Mouse (Mus musculus) heart, embryonic 11.5 days (tissue): ENCODE results near the gene Ddx43. TPM values are rescaled to one million over a fixed set of nuclear protein-coding genes. Genes with fewer than 3 reads are reported as not detected.

ENCODE experiments used
- ATAC-seq: fragments of 200-750 bp; cut with Nextera tagmentation; replicated peaks from 2 replicates; pipeline ENCODE4 v1.8.0; 2017; ENCODE audit warnings: moderate library complexity; ENCODE audit not compliant: insufficient number of reproducible peaks, low FRiP score, low TSS enrichment
- H3K27ac ChIP-seq: fragments of 300-500 bp; sonication (generic); 2 replicates; pipeline ENCODE4 v1.5.1; 2014; ENCODE audit warnings: mild to moderate bottlenecking, low read depth, low read length
- H3K27me3 ChIP-seq: fragments of 300-500 bp; sonication (generic); 2 replicates; pipeline ENCODE4 v1.6.1; 2014; ENCODE audit warnings: mild to moderate bottlenecking, low read length, mixed read lengths; ENCODE audit not compliant: control insufficient read depth, insufficient read depth
- H3K36me3 ChIP-seq: fragments of 300-500 bp; sonication (generic); 2 replicates; pipeline ENCODE4 v1.6.1; 2014; ENCODE audit warnings: mild to moderate bottlenecking, low read length, moderate library complexity, mixed read lengths; ENCODE audit not compliant: control insufficient read depth, insufficient read depth
- H3K4me1 ChIP-seq: fragments of 300-500 bp; sonication (generic); 2 replicates; pipeline ENCODE4 v1.6.1; 2014; ENCODE audit warnings: low read length; ENCODE audit not compliant: control insufficient read depth, insufficient read depth
- H3K4me2 ChIP-seq: fragments of 300-500 bp; sonication (generic); 2 replicates; pipeline ENCODE4 v1.6.1; 2014; ENCODE audit warnings: mild to moderate bottlenecking, moderate library complexity
- H3K4me3 ChIP-seq: fragments of 300-500 bp; sonication (generic); 2 replicates; pipeline ENCODE4 v1.5.1; 2014; ENCODE audit warnings: low read depth, low read length
- H3K9ac ChIP-seq: fragments of 300-500 bp; sonication (generic); 2 replicates; pipeline ENCODE4 v1.6.1; 2014; ENCODE audit warnings: mild to moderate bottlenecking, low read depth, low read length, moderate library complexity
- H3K9me3 ChIP-seq: fragments of 300-500 bp; sonication (generic); replicated peaks from 2 replicates; pipeline ENCODE4 v1.6.1; 2016; ENCODE audit warnings: low read length; ENCODE audit not compliant: control insufficient read depth
- WGBS: fragments of 180-500 bp; shearing (Covaris S2); extraction: QIAGEN DNeasy Blood & Tissue Kit; methylation state at CpG from one replicate; pipeline ENCODE4 v1.1.7; 2014; ENCODE audit not compliant: insufficient replicate concordance; 5-methylcytosine and 5-hydroxymethylcytosine counted together
- polyA plus RNA-seq: library from polyadenylated mRNA; unstranded; fragments of >200 nt; fragmentation: Nextera tagmentation; extraction: Ambion mirVana; gene quantifications from 2 replicates; pipeline ENCODE4 v1.2.1, GENCODE M21; 2014

The Ddx43 gene
- polyA plus RNA-seq, 1 experiment from 2014 or later = not detected

DNA sequence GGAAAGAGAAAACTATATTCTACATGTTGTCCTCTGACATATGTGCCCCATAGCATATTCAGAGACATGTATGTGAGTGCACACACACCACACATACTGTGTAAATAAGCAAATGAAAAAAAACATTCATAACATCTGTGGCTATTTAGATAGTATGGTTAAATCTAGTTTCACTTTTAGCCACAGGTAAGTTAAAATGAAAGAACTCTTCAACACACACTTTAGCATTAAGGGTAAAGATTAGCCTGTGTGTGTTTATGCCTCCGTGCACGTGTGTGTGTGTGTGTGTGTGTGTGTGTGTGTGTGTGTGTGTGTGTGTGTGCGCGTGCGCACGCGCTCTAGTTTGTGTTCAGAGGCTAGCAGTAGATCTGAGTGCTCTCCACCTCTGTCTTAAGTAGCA lies 6.0 kb downstream of the Ddx43 start:
- no peak overlapping the region for H3K27ac ChIP-seq
- no peak overlapping the region for H3K9ac ChIP-seq
- 93% methylated on average over 7 of the region's 7 CpGs for WGBS
- H3K27me3 ChIP-seq = peaks cover 8% of the 10 kb centered on the region
- H3K9me3 ChIP-seq = no peaks in the 10 kb centered on the region
- no peaks in the 10 kb centered on the region for H3K4me1 ChIP-seq
- no peak overlapping the region for H3K4me2 ChIP-seq
- H3K36me3 ChIP-seq = no peaks in the 10 kb centered on the region
- ATAC-seq = no peak
- H3K4me3 ChIP-seq = no peak overlapping the region

DNA sequence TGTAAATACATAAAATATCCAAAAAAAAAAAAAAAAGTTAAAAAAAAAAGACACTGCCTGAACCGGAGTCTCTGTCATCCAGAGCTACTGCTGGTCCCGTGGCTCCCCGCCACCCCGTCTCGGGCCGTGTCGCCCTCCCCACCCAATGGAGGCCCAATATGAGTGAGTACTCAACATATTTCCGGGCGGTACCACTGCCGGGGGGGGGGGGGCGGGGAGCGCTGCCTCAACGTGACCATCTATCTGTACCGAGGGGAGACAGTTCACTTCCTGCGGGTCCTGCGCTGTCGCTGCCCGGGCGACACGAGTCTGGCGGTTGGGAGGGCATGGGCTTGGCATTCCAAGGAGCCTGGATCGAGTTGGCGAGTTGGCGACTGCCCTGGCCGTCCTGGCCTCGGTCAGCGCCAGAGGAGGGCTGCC lies 31.8 kb downstream of the Ddx43 start:
- H3K9ac ChIP-seq = peak overlapping the region; percentile 53
- 5% methylated on average over 26 of the region's 27 CpGs for WGBS
- H3K36me3 ChIP-seq = no peaks in the 10 kb centered on the region
- H3K27me3 ChIP-seq = no peaks in the 10 kb centered on the region; the same call in 1 of the 2 replicates
- peak overlapping the region; percentile 75 for H3K4me2 ChIP-seq
- H3K4me3 ChIP-seq = peak overlapping the region; percentile 41
- no peaks in the 10 kb centered on the region for H3K9me3 ChIP-seq
- peaks cover 6% of the 10 kb centered on the region; the same call in 1 of the 2 replicates for H3K4me1 ChIP-seq
- ATAC-seq = no peak
- no peak overlapping the region for H3K27ac ChIP-seq

DNA sequence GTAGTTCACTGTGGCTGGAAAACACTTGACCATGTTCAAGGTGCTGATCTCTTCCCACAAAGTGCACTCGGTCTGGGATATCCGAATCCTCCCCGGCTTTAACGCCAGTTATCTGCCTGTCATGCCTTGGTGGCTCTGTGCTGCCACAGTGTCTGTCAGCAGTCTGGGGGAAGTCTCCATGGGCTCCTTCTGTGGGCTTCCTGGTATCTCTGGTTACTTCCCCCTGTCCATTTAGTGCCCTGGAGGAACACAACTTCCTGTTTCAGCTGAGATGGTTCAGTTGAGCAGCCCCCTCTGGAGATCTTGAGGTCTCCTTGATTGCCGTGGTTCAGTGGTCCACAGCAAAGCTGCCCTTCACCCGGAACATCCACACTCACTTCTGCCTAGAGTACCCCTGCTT lies 32.6 kb downstream of the Ddx43 start:
- no peak for ATAC-seq
- H3K9ac ChIP-seq = no peak overlapping the region
- H3K27ac ChIP-seq = no peak overlapping the region
- WGBS = 56% methylated on average over 6 of the region's 6 CpGs
- no peaks in the 10 kb centered on the region for H3K36me3 ChIP-seq
- no peaks in the 10 kb centered on the region; the same call in 1 of the 2 replicates for H3K27me3 ChIP-seq
- H3K4me3 ChIP-seq = no peak overlapping the region
- H3K4me1 ChIP-seq = peaks cover 6% of the 10 kb centered on the region; the same call in 1 of the 2 replicates
- H3K9me3 ChIP-seq = no peaks in the 10 kb centered on the region
- H3K4me2 ChIP-seq = no peak overlapping the region

DNA sequence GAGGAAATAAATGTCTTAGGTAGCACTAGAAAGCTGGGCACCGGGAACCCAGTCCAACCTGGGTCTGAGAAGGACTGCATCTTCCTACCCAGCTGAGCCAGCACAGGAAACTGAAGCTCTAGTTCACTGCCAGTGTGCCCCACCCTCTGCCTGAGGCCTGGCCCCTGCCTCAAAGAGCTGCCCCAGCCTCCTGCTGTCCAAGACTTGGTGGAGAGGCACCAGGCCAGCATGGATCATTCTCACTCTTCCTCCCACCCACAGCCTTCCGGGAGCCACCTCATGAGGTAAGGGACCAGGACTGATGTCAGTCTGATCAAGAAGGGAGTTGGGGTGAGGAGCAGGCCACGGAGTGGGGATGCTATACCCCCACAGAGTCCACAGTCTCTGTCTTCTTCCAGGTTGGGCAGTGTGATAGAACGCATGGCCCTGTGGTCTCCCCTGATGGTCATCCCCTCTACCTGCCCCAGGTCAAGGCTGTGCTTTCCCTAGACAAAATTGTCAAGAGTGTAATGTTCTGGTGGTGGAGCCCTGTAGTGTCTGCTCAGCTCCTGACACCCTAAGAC lies 33.4 kb downstream of the Ddx43 start:
- H3K9me3 ChIP-seq = no peaks in the 10 kb centered on the region
- H3K9ac ChIP-seq = no peak overlapping the region
- no peak for ATAC-seq
- no peak overlapping the region for H3K4me2 ChIP-seq
- H3K27me3 ChIP-seq = no peaks in the 10 kb centered on the region; the same call in 1 of the 2 replicates
- H3K4me1 ChIP-seq = peaks cover 6% of the 10 kb centered on the region; the same call in 1 of the 2 replicates
- 74% methylated on average over 4 of the region's 4 CpGs for WGBS
- H3K27ac ChIP-seq = no peak overlapping the region
- H3K4me3 ChIP-seq = no peak overlapping the region
- no peaks in the 10 kb centered on the region for H3K36me3 ChIP-seq

DNA sequence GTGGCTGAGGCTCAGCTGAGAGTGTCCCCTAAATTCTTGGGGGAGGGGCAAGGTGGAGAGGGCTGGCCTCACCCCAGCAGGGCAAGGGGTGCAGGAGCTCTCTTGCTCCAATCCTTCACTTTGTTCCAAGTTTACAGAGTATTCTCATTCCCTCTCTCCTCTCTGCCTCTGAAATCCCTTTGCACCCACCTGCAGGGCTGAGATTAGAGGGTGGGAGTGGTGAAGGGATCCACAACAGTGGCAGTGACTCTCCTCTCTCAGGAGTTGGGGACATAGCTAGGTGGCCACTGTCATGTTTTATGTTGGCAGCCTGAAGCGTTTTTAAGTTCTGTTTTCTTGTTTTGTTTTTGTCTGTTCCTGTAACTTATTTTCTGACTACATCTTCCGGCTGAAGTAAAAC lies 34.0 kb downstream of the Ddx43 start:
- ATAC-seq = no peak
- Histone ChIP-seq H3K4me3 (no peak overlapping the region), H3K4me1 (peaks cover 6% of the 10 kb centered on the region; the same call in 1 of the 2 replicates), H3K27me3 (no peaks in the 10 kb centered on the region; the same call in 1 of the 2 replicates), H3K36me3 (no peaks in the 10 kb centered on the region), H3K9me3 (no peaks in the 10 kb centered on the region), H3K4me2 (no peak overlapping the region), H3K27ac (no peak overlapping the region), H3K9ac (no peak overlapping the region)
- WGBS = 50% methylated on average over 2 of the region's 2 CpGs

DNA sequence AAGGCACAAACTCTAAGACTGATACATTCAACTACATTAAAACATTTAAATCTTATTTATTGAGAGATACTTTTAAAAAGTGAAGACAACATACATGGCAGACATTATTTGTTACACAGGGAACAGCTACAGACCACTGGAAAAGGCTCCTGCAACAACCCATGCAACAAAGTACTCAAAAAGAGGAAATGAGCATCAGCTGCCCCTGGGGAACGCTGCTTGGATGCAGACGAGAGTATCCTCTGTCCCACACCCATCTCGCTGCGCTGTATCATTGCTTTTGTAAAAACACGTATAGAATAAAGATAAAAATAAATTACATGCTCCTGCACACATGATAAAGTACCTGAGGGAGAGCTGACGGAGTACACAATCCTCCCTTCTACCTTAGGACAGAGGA lies 34.9 kb downstream of the Ddx43 start:
- no peak overlapping the region for H3K9ac ChIP-seq
- no peak for ATAC-seq
- H3K27ac ChIP-seq = no peak overlapping the region
- H3K4me1 ChIP-seq = peaks cover 6% of the 10 kb centered on the region; the same call in 1 of the 2 replicates
- no peaks in the 10 kb centered on the region for H3K36me3 ChIP-seq
- H3K4me2 ChIP-seq = no peak overlapping the region
- H3K27me3 ChIP-seq = no peaks in the 10 kb centered on the region; the same call in 1 of the 2 replicates
- H3K9me3 ChIP-seq = no peaks in the 10 kb centered on the region
- H3K4me3 ChIP-seq = no peak overlapping the region
- 63% methylated on average over 6 of the region's 6 CpGs for WGBS

DNA sequence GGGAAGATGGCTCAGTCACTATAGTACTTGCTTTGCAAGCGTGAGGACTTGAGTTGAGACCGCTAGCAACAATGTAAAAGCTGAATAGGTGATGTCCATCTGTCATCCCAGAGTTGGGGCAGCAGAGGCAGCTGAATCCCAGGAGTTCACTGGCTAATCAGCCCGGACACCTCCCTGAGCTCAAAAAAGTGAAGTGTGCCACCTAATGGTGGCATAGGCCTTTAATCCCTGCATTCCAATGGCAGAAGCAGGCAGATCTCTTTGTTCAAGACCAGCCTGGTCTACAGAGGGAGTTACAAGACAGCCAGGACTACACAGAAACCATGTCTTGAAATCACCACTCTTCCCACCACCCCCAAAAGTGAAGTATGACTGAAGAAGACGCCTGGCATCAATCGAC lies 36.9 kb downstream of the Ddx43 start:
- ATAC-seq = no peak
- H3K4me2 ChIP-seq = no peak overlapping the region
- H3K4me1 ChIP-seq = peaks cover 6% of the 10 kb centered on the region; the same call in 1 of the 2 replicates
- no peak overlapping the region for H3K9ac ChIP-seq
- H3K27ac ChIP-seq = no peak overlapping the region
- no peak overlapping the region for H3K4me3 ChIP-seq
- no peaks in the 10 kb centered on the region for H3K9me3 ChIP-seq
- no peaks in the 10 kb centered on the region for H3K36me3 ChIP-seq
- 78% methylated on average over 5 of the region's 5 CpGs for WGBS
- H3K27me3 ChIP-seq = no peaks in the 10 kb centered on the region; the same call in 1 of the 2 replicates

DNA sequence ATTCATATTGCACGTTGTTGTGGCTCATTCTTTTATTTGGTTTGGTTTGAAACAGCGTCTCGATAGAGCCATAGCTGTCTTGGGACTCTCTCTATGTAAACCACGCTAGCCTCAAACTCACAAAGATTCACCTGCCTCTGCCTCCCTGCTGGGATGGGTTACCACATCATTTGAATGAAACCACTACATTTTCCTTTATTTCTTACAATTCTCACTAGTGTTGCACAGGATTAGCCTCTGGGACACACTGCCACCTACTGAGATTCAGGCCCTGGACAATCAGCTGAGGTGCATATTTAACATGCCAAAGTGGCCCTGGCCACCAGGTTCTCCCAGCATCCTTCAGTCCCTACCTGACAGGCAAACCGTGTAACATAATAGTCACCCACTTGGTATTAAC lies 43.8 kb downstream of the Ddx43 start:
- Histone ChIP-seq H3K9ac (no peak overlapping the region), H3K36me3 (no peaks in the 10 kb centered on the region), H3K4me3 (no peak overlapping the region), H3K9me3 (no peaks in the 10 kb centered on the region), H3K4me2 (no peak overlapping the region), H3K4me1 (peaks cover 4% of the 10 kb centered on the region; the same call in 1 of the 2 replicates), H3K27me3 (peaks cover 51% of the 10 kb centered on the region), H3K27ac (no peak overlapping the region)
- no peak for ATAC-seq
- 61% methylated on average over 5 of the region's 5 CpGs for WGBS

DNA sequence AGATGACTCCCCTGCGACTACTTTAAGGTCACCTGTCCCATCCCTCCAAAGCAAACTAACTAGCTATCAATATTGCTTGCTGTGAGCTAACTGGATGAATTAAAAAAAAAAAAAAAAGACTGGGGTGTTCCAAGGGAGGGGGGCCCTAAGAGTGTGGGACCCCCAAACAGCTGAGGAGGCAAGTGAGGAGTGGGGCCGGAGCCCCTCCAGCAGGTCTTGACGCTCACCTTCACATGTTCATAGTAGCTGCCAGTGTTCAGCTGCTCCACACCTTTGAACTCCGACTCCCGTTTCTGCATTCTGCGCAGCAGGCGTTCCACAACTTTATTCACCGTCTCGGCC lies 46.6 kb downstream of the Ddx43 start:
- H3K27ac ChIP-seq = no peak overlapping the region
- ATAC-seq = no peak
- WGBS = 3% methylated on average over 9 of the region's 9 CpGs

More for the DNA sequence above, 46.6 kb downstream of the Ddx43 start:
- H3K9me3 ChIP-seq = no peaks in the 10 kb centered on the region
- H3K27me3 ChIP-seq = peaks cover 69% of the 10 kb centered on the region
- no peaks in the 10 kb centered on the region for H3K36me3 ChIP-seq
- H3K4me2 ChIP-seq = peak overlapping the region; percentile 83
- peak overlapping the region; percentile 55 for H3K4me3 ChIP-seq
- H3K9ac ChIP-seq = peak overlapping the region; percentile 66
- H3K4me1 ChIP-seq = peaks cover 4% of the 10 kb centered on the region; the same call in 1 of the 2 replicates
